Mouse (Mus musculus) kidney, adult 2 months (tissue): ENCODE results near the gene Gls.

Experiments used
- CTCF ChIP-seq: fragments of 200-500 bp; conservative IDR thresholded peaks from 2 replicates; pipeline ENCODE4 v1.5.1; 2011; ENCODE audit warnings: low read depth, mild to moderate bottlenecking, control low read depth, low read length, moderate library complexity, mixed read lengths; ENCODE audit not compliant: insufficient read depth, insufficient read length
- POLR2A ChIP-seq: fragments of 200-500 bp; IDR thresholded peaks from one replicate; pipeline ENCODE4 v1.6.1; 2011; ENCODE audit warnings: low read depth, low read length, control low read depth

GRCm38 (mm10) chr1:52151166-52151565, 81.9 kb downstream of the Gls start:
- TF ChIP-seq CTCF, result no peak
- TF ChIP-seq POLR2A, result no peak
